Mouse (Mus musculus) urinary bladder, postnatal 36 days (tissue): ENCODE measurements around the gene Ttc7.
A peak's percentile ranks its signal among the peaks of the same experiment; 100 is the strongest.

Source experiments
- DNase-seq, 2 experiments: peaks; one replicate each; pipeline ENCODE4 v3.0.0; 2022; ENCODE audit warnings: low spot score in 2 of 2, mixed read lengths in 1 of 2

Gene Ttc7

GRCm38 (mm10) chr17:87337683-87338082, 55.0 kb downstream of the Ttc7 start:
- DNase-seq, result no peak

DNA sequence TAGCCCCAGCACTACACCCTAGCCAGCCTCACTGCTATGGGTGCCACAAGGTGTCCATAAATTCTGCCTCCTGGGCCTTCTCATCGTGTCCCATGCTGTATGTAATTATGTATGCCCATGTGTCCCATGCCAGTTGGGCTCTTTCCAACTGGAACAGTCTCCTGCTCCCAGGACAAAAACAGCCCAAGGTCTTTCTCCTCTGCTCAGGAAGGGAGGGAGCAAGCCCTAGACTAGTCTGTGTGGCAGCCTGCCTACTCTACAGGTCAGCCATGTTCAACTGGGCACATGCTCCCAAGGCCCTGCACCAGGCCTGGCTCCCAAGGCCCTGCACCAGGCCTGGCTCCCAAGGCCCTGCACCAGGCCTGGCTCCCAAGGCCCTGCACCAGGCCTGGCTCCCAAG, 56.4 kb downstream of the Ttc7 start:
- DNase-seq, result no peak

DNA sequence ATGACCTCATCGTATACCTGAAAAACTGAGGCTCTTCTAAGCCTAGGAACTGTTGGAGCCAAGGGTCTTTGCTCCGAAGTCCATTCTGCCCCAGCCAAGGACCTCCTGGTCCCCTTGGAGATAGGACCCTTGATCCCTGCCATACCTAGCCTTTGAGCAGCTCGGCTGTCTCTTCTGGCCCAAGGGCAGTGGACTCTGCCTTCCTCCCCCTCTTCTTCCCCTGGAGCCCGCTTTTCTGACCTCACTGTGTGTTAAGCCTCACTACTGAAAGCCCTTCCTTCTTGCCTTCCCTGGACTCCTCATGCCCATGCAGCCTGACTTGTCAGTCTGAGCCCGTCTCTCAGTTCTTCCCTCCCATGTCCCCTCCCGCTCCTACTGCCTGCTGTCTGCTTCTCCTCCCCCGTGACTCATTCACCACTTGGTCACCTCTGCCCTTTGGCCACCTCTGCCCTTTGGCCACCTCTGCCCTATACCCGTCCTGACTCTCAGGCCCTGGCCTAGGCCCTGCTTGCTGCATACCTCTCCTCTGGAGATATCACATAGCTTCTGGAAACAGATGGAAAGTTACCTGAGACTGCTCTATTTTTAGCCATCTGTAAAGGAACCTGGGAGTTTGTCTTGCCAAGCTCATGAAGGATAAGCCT, 60.5 kb downstream of the Ttc7 start:
- DNase-seq, result no peak

DNA sequence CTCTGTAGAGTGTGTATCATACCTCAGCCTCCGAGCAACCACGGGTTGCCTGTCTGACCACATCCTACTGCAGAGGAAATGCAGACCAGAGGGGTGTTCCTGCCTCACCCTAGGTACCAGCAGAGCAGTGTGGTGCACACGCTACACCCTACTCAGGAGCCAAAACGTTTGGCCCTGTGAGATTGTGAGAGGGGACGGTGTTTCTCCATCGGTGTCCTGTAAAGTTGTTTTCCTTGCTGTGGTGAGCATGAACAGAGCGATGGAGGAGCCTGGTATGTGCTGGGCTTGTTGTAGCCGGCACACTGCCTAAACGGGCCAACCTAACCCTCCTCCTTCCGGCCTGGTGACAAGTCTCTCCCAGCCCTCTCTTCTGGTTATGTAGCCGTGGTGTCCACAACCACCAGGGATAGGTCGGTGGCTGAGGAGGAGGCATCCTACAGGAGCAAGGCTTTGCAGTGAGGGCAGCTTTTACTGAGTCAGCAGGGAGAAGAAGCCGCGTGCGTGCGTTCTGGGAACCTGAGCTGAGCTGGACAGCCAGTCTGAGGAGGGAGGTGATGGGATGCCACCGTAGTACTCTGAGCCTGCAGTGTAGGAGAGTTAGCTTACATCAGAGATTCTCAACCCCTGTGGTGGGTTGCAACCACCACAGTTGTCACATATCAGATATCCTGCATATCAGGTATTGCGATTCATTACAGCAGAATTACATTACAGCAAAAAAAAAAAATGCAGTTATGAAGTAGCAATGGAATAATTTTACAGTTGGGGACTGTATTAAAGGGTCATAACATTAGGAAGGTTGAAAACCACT, 62.0 kb downstream of the Ttc7 start:
- no peak for DNase-seq

DNA sequence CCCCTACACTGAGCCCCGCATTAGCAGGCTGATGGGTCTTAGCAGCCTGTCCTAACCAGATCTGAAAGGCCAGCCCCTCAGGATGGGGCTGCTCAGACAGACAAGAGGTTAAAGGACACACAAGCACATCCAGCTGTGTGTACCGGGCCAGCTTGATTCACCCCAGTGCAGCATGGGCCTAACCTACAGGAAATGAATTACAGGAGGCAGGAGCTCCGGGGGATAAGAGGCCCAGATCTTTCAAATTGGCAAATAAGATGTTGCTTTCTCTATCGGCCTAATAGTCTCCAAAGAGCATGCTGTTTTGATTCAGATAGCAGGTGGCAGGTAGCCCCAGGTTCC, 62.5 kb downstream of the Ttc7 start:
- no peak for DNase-seq

GRCm38 (mm10) chr17:87348353-87348752, 65.7 kb downstream of the Ttc7 start:
- no peak for DNase-seq

DNA sequence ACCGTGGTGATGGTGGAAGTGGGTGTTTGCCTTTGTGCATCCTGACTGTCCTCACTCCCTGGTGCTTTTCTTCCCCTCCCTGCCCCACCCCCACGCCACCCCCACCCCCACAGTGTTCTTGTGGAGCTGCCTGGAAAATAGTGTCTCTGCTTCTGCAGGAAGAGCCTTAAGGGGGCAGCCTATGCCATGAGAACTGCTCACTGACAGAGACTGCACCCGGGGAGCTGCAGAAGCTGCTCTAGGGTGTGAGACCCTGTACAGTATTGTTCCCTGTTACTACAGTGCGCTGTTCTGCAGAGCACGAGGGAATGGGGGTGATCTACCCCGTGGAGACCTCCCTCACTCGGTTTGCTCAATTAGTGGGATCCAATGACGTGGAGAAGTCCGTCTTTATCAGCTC, 66.4 kb downstream of the Ttc7 start:
- no peak for DNase-seq

DNA sequence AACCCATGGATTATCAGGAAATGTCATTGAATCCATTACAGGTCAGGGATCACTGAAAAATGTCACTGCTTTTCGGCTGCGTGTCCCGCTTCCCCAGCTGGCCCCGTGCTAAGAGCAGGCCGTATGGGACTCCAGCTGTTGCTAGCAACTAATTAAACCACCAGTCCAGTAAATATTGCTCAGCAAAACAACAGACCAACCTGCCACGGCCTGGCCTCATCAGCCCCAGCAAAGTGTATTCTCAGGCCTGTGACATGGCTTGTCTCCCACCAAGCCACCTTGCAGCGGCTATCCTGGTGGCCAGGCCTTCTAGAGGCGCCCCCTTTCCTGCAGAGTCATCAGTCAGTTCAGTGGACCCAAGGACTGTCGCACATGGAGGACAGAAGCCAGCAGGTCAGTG, 66.9 kb downstream of the Ttc7 start:
- DNase-seq, result no peak

DNA sequence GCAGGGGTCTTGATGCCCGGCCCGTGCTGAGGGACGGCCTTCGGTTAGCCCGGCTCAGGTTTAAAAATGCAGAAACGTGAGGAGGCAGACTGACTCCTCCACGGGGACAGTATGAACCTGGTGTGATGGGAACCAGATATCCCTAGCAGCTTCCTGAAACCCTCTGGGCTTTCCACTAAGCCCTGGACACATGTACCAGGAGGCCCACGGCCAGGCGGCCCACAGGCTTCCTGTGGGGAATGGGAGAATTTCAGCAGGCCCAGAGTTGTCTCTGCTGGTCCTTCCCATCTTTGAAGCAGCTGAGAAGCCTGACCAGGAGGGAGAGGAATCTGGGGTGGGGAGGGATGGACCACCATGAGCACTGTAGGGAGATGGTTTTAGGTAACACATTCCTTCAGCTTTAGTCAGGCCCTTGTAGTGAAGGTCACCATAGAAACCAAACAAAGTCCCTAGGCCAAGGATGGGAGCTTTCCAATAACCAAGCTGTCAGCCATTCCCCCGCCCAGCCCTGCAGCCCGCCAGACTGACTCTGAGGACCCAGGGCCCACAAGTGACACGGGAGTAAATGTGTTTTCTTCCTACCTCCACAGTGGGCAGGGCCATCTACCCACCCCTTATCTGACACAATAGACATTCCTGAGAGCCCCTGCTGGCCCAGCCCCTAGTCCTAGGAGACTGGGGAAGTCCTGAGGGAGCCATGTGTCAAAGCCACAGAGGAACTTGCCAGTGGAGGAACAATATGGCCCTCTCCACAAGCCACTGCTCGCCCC, 68.0 kb downstream of the Ttc7 start:
- DNase-seq, result peak in 1 of 2 experiments; percentile 45

DNA sequence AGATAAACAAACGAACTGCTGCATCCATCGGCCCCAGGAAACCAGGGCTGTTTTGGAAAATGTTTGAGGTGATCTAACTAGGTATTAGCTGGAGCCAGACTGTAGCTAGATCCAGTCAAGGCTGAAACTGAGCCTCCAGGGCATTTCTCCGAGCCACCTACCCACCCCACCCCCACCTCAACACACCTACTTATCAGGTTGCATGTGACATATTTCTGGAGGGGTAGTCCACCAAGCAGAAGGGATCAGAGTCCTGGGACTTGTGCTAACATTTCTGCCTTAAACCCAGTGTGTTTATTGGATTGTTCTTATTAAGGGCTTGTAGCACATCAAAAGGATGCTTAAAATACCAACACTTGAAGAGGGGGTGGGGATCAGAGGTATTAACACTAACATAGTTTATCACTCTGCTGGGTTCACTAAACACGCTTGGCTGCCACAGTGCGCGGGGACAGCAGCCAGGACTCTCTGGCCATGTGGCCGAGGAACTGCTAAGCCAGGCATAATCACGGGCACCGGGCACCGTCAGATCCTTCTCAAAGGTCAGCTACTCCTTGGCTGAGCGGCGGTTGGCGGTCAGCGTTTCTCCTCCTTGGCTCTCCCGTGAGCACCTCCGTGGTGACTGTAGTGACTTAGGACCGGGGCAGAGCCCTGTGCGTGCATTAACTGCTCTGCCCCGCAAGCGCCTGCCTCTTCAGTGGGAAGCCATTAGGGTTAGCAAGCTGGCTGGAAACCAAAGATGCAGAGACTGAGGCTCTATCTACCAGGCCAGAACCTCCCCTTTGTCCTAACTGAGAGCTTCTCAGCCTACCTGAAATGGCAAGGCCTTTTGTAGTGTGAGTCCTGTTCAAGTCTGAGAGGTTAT, 68.8 kb downstream of the Ttc7 start:
- peak in 1 of 2 experiments; percentile 45 for DNase-seq

- DNase-seq, result no peak
Observed at GRCm38 (mm10) chr17:87352106-87352897, 69.6 kb downstream of the Ttc7 start.

- no peak for DNase-seq
Observed at GRCm38 (mm10) chr17:87352898-87353225, 70.2 kb downstream of the Ttc7 start.

DNA sequence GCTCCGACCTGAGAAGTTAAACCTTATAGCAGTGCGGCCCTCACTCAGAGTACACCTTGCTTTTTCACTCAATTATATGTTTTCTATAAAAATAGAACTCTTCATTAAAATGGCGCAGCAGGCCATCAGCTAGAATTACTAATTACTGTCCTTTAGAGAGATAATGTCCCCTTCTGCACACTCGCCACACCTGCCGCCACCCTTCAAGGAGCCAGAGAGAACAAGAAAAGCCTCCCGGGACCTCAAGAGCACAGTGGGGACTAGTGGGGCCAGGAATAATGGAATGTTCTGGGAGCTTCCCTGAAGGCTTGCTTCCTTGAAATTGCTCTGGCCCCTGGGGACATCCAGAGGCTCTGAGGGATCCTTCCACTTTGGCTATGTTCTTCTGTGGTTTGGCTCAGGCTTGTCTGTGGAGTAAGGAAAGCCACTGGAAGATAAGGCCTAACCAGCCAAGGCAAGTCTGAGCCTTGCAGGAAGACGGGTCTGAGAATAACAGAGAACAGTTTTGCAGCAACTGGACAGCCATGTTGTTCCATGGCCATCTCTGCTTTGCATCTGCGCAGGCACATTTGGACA, 71.1 kb downstream of the Ttc7 start:
- no peak for DNase-seq

DNA sequence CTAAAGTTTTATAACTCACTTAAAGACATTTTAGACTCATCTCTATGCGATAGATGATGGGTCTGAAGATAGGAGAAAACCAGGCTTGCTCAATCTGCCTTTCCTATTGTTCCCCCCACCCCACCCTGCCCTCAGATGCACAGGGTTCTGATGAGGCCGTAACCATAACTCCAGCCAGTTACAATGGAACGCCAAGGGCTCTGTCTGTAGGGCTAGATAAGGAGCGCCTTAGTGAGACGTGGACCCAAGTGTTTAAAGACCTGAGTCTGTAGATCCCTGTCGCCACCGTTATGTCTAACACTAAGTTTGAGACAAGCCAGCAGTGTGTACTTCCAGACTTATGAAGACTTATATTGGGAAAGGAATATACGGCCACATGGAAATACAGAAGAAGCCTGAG, 72.8 kb downstream of the Ttc7 start:
- DNase-seq, result no peak

DNA sequence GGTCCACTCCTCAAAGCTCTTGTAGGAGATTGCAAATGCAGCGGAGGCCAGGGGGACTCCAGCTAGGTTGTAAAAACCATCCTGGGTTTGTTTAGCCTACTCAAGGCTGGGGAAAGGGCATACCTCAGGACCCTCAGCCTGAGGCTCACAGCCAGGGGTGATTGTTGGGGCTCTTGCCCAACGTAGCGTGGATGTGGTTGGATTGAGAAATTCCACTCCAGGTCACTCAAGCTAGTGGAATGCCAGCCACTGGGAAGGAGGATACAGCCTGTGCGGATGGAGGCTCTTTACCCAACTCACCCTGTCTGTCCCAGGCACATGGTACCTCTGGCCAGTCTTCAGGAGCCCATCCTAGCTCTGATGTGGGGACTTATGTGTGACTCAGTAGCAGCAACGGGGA, 73.6 kb downstream of the Ttc7 start:
- DNase-seq, result no peak

- DNase-seq, result no peak
Observed at GRCm38 (mm10) chr17:87357506-87357905, 74.8 kb downstream of the Ttc7 start.

DNA sequence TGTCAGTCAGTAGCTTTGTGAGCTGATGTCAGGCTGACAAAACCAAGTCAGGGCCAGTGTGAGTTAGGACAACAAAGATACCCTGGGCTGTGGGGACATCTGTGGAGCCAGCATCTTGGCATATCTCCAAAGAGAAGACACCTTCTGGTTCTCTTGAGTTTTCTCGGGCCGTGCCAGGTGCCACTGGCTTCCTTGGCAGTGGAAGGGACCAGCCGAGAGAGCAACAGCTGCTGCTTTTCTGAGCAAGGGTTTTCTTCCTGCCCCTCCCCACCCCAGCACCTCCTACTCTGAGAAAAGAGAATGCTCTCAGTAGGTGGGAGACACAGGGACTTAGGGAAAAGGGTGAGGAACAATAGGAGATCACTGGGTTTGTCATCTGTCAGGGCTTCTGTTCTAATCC, 78.4 kb downstream of the Ttc7 start:
- no peak for DNase-seq

GRCm38 (mm10) chr17:87364108-87364507, 81.4 kb downstream of the Ttc7 start:
- no peak for DNase-seq

DNA sequence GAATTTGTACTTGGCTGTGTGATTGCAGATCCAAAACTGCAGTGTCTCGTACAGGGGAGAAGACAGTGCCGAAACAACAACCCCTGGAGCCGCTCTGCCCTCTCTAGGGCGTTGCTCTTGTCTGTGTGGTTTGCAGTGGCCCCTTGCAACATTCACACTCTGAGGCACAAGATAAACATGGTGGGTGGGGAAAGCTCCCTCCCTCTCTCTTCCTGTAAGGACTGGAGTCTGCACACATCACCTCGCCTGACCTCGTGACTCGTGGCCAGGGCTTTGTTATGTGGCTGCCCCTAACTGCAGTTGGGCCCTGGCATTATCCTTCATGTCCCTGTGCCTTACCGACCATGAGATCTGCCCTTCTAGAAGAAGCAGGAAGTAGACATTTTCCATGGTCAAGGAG, 82.6 kb downstream of the Ttc7 start:
- no peak for DNase-seq

GRCm38 (mm10) chr17:87366520-87366919, 83.8 kb downstream of the Ttc7 start:
- DNase-seq, result no peak

DNA sequence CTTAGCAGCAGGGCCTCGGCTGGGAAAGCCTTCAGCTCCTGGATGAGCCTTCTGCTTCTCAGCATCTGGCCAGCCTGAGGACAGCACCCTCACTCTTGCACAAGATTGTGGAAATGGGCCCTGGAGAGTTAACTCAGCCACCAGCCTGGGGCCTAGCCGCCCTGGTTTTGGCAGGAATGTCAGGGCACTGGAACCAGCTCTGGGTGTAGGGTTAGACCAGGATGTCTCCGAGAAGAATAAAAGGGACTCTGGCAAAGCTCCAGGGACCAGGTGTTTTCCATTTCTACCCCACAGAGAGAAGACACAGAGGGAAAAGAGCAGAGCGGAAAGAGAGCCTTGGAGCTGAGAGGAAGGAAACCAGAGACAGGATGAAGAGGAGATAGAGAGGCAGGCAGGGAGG, 84.5 kb downstream of the Ttc7 start:
- DNase-seq, result no peak
